Mouse (Mus musculus) left cerebral cortex, adult 8-10 months (tissue): Measurements from ENCODE around the gene Cdh22. TPM values are rescaled to one million over a fixed set of nuclear protein-coding genes. Genes with fewer than 3 reads are reported as not detected.

Experiments
- DNase-seq, 2 experiments: peaks; one replicate each; pipeline ENCODE4 v3.0.0; 2022; ENCODE audit warnings: low spot score in 2 of 2
- total RNA-seq, 4 experiments: library from RNA; stranded (reverse); gene quantifications; 2 replicates each; pipeline ENCODE4 v1.2.4; 2022

Cdh22 gene
- total RNA-seq, 4 experiments from 2014 or later: 43.7 to 47.2 (median 44.4) TPM

GRCm38 (mm10) chr2:165250903-165251302 lies 16.2 kb upstream of the Cdh22 start:
- no peak for DNase-seq

- DNase-seq: no peak
Measured at GRCm38 (mm10) chr2:165248967-165249366, 14.3 kb upstream of the Cdh22 start.

GRCm38 (mm10) chr2:165246349-165246748 lies 11.7 kb upstream of the Cdh22 start:
- no peak for DNase-seq

- no peak for DNase-seq
Measured at GRCm38 (mm10) chr2:165243122-165243720, 8.6 kb upstream of the Cdh22 start.

GRCm38 (mm10) chr2:165242575-165242974 lies 7.9 kb upstream of the Cdh22 start:
- DNase-seq: no peak

- no peak for DNase-seq
Measured at GRCm38 (mm10) chr2:165241786-165242185, 7.1 kb upstream of the Cdh22 start.

GRCm38 (mm10) chr2:165240371-165240770 lies 5.7 kb upstream of the Cdh22 start:
- no peak for DNase-seq

GRCm38 (mm10) chr2:165239533-165240144 lies 5.0 kb upstream of the Cdh22 start:
- DNase-seq: no peak

- no peak for DNase-seq
Measured at GRCm38 (mm10) chr2:165238416-165239145, 3.9 kb upstream of the Cdh22 start.

- DNase-seq: no peak
Measured at GRCm38 (mm10) chr2:165234291-165234612, 401 bp downstream of the Cdh22 start.

GRCm38 (mm10) chr2:165233491-165234290 lies 962 bp downstream of the Cdh22 start:
- DNase-seq: peak in 1 of 2 experiments; percentile 51

GRCm38 (mm10) chr2:165229050-165229449 lies 5.6 kb downstream of the Cdh22 start:
- no peak for DNase-seq

GRCm38 (mm10) chr2:165223837-165224236 lies 10.8 kb downstream of the Cdh22 start:
- DNase-seq: no peak

- DNase-seq: no peak
Measured at GRCm38 (mm10) chr2:165221952-165222351, 12.7 kb downstream of the Cdh22 start.

GRCm38 (mm10) chr2:165220347-165220945 lies 14.2 kb downstream of the Cdh22 start:
- no peak for DNase-seq

GRCm38 (mm10) chr2:165218954-165219353 lies 15.7 kb downstream of the Cdh22 start:
- DNase-seq: no peak

- DNase-seq: peak in 1 of 2 experiments; percentile 43
Measured at GRCm38 (mm10) chr2:165217361-165218149, 17.1 kb downstream of the Cdh22 start.

- no peak for DNase-seq
Measured at GRCm38 (mm10) chr2:165215103-165215951, 19.3 kb downstream of the Cdh22 start.

GRCm38 (mm10) chr2:165211426-165212079 lies 23.1 kb downstream of the Cdh22 start:
- no peak for DNase-seq
